13 mouse cellular contexts compared by ENCODE assay signal in the genomic region with DNA sequence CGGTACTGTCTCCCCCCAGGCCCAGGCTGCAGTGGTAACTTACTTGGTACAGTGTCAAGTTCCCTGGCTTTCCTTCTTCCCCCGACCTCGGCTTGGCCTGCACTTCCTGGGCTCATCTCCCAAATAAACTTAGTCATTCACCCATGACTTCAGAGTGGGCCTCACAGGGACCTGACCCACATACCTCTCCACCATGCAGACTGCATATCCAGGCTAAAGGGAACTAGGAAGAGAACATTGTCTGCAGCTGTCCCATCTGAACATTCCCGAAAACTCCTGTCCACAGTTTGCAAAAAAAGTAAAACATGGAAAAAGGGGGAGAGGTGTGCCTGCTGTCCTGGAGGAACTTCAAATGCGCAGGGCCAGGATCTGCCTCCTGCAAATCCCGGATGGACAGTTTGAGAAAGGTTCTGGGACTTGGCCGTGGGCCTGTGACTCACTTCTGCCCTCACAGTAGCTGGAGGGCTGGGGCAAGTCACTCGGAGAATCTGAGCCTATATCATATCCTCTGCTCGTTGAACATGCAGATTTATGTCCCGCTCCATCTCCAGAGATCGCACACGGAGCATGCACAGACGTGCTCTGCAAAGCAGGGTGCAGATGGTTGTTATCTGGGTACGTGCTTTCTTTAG.
DNase-seq lines count a peak whose midpoint lies in the region; ATAC-seq and TF ChIP-seq lines count a peak whose summit lies in the region.
"Had no signal": no experiment of that assay in that cellular context is flagged by ENCODE, and none has a peak within 500 bp of the region (broad histone marks: within the 10 kb centered on the region; RNA-seq: fewer than 3 reads in every experiment).

No protein-coding gene starts in this region.

- intact Hi-C loops in gastrocnemius, postnatal 14 days (cut with DNase I; ENCODE audit: low total_unique reads): no loop called here
- intact Hi-C loops in left cerebral cortex, postnatal 25 days (cut with DNase I): no loop called here

- H3K27me3 ChIP-seq in kidney, postnatal 0 days (ENCODE audit: insufficient read depth, low read length): no peaks in the 10 kb centered on the region
- H3K27me3 ChIP-seq: hindbrain, embryonic 13.5 days; limb, embryonic 12.5 days had no signal

- H3K4me3 ChIP-seq in kidney, postnatal 0 days (replicated peaks; ENCODE audit: low read depth, low read length): no peak overlapping the region
- H3K4me3 ChIP-seq: hindbrain, embryonic 13.5 days; limb, embryonic 12.5 days; midbrain, embryonic 10.5 days had no signal

- no peaks in the 10 kb centered on the region for H3K36me3 ChIP-seq in kidney, postnatal 0 days (ENCODE audit: insufficient read depth, low read length)
- H3K36me3 ChIP-seq: hindbrain, embryonic 13.5 days; limb, embryonic 12.5 days; midbrain, embryonic 10.5 days had no signal

- H3K9ac ChIP-seq in kidney, postnatal 0 days (ENCODE audit: low read depth, low read length): no peak overlapping the region
- H3K9ac ChIP-seq: hindbrain, embryonic 13.5 days; limb, embryonic 12.5 days had no signal

- WGBS in kidney, postnatal 0 days: 28% methylated on average over 14 of the region's 14 CpGs

- no peak; the same call in 1 of the 2 replicates for ATAC-seq in kidney, postnatal 0 days (replicated peaks; ENCODE audit: low FRiP score, low read depth)

- no peak for TF ChIP-seq CTCF in kidney, postnatal 0 days (IDR thresholded peaks at IDR 0.05; ENCODE audit: low read depth)

- no peaks in the 10 kb centered on the region; the same call in 1 of the 2 replicates for H3K4me1 ChIP-seq in kidney, postnatal 0 days (replicated peaks; ENCODE audit: insufficient read depth, low read length)
- H3K4me1 ChIP-seq: hindbrain, embryonic 13.5 days; midbrain, embryonic 10.5 days had no signal

- no peaks in the 10 kb centered on the region for H3K9me3 ChIP-seq in kidney, postnatal 0 days (replicated peaks; ENCODE audit: low read length)
- H3K9me3 ChIP-seq: hindbrain, embryonic 13.5 days; midbrain, embryonic 10.5 days had no signal

- H3K27ac ChIP-seq in kidney, postnatal 0 days: no peak overlapping the region
- H3K27ac ChIP-seq: hindbrain, embryonic 13.5 days; limb, embryonic 12.5 days; midbrain, embryonic 10.5 days had no signal

- H3K4me2 ChIP-seq in kidney, postnatal 0 days (ENCODE audit: low read length): no peak overlapping the region
- H3K4me2 ChIP-seq: hindbrain, embryonic 13.5 days; limb, embryonic 12.5 days had no signal

- peak; percentile 4 for DNase-seq in kidney, adult 9 months
- DNase-seq in kidney, adult 11 months: no peak
- peak; percentile 71 for DNase-seq in adipocyte (ENCODE audit: low spot score)
- peak; percentile 37 for DNase-seq in gastrocnemius, postnatal 14 days
- DNase-seq in kidney, postnatal 0 days (ENCODE audit: low spot score): peak; percentile 42
- no peak for DNase-seq in left cerebral cortex, postnatal 25 days (ENCODE audit: low spot score in 2 of 2)
- no peak for DNase-seq in thymus, postnatal 4 days
- DNase-seq in right cerebral cortex, postnatal 25 days: no peak
- DNase-seq: cerebellum, adult 11-12 months; right cerebral cortex, adult 18-20 months had no signal

Comparison
In these comparisons a context has a peak if more than half of its experiments do, and no peak if none do; other contexts are left out.
1. DNase-seq: peak in kidney, adult 9 months (single experiment), adipocyte (single experiment), gastrocnemius, postnatal 14 days (single experiment) and kidney, postnatal 0 days (single experiment); none in kidney, adult 11 months (single experiment), left cerebral cortex, postnatal 25 days (0 of 2), thymus, postnatal 4 days (single experiment) and right cerebral cortex, postnatal 25 days (single experiment).